Mouse (Mus musculus): ENCODE measurements around the gene Slc5a10. TPM values are rescaled to one million over a fixed set of nuclear protein-coding genes. Genes with fewer than 3 reads are reported as not detected.

Gene Slc5a10
- polyA plus RNA-seq, 2 experiments, result 0.04 TPM; not detected in 1

- Histone ChIP-seq H3K36me3 (ENCODE audit: control insufficient read depth, insufficient read depth, low read length) (no peaks in the 10 kb centered on the region), H3K4me1 (ENCODE audit: control insufficient read depth, insufficient read depth, low read length) (no peaks in the 10 kb centered on the region), H3K9me3 (ENCODE audit: control insufficient read depth, low read length) (no peaks in the 10 kb centered on the region), H3K4me2 (replicated peaks; ENCODE audit: low read depth, low read length, severe bottlenecking) (no peak overlapping the region), H3K9ac (ENCODE audit: low read depth, low read length, severe bottlenecking) (no peak overlapping the region), H3K4me3 (replicated peaks; ENCODE audit: low read length) (no peak overlapping the region), H3K27ac (replicated peaks; ENCODE audit: low read depth, low read length) (no peak overlapping the region), H3K27me3 (ENCODE audit: control insufficient read depth, insufficient read depth, low read length) (no peaks in the 10 kb centered on the region)
- no peak for TF ChIP-seq POLR2A (IDR thresholded peaks at IDR 0.05; ENCODE audit: borderline replicate concordance, extremely low read depth, insufficient read depth, insufficient read length)
- WGBS, result 63% methylated on average over 5 of the region's 5 CpGs
- DNase-seq (ENCODE audit: low spot score) (no peak), ATAC-seq (ENCODE audit: low FRiP score, low read depth) (no peak)
Measured at GRCm38 (mm10) chr11:61667782-61668181, 52.8 kb downstream of the Slc5a10 start.

- ATAC-seq (ENCODE audit: low FRiP score, low read depth), result no peak
- no peak for TF ChIP-seq POLR2A (IDR thresholded peaks at IDR 0.05; ENCODE audit: borderline replicate concordance, extremely low read depth, insufficient read depth, insufficient read length)
Measured at GRCm38 (mm10) chr11:61667248-61667647, 53.4 kb downstream of the Slc5a10 start.

DNA sequence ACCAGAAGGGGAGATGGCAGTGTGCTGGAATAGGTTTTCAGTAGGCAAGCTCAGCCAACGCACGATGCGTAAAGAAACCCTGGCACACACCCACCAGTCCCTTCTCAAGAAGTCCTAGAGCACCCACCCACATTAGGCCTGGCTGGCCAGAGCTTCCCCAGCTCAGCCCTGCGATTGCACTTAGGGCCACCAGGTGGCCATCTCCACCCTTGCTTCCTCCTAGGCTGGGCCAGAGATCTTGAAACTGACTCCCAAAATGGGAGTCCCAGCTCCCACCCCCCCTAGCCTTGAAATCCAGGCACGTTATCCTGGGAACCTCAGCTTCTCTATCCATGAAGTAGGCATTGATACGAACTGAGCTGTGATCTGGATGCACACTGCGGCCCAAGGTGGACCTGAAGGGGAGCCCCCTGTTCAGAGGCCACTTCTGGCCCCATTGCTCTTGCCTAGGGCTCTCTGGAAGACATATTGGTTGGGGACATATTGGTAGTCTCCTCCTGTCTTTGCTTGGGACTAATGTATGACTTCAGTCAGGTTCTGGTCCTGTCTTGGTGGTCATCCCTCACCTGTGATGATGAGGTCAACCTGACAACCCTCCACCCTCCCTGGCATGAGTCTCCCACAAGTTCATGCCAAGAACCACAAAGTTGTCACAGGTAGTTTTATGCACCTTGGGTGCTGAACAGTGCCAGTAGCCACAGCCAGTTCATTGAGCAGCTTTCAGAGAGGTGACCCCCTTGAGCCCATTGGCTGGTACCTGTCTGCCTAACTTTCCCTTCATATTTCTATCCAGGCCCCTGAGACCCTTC lies 54.4 kb downstream of the Slc5a10 start:
- Histone ChIP-seq H3K27me3 (ENCODE audit: control insufficient read depth, insufficient read depth, low read length) (no peaks in the 10 kb centered on the region), H3K4me2 (replicated peaks; ENCODE audit: low read depth, low read length, severe bottlenecking) (no peak overlapping the region), H3K27ac (replicated peaks; ENCODE audit: low read depth, low read length) (no peak overlapping the region), H3K4me1 (ENCODE audit: control insufficient read depth, insufficient read depth, low read length) (no peaks in the 10 kb centered on the region), H3K9ac (ENCODE audit: low read depth, low read length, severe bottlenecking) (no peak overlapping the region), H3K36me3 (ENCODE audit: control insufficient read depth, insufficient read depth, low read length) (no peaks in the 10 kb centered on the region), H3K9me3 (ENCODE audit: control insufficient read depth, low read length) (no peaks in the 10 kb centered on the region), H3K4me3 (replicated peaks; ENCODE audit: low read length) (no peak overlapping the region)
- DNase-seq (ENCODE audit: low spot score), result no peak
- ATAC-seq (ENCODE audit: low FRiP score, low read depth), result no peak; the same call in 1 of the 2 replicates
- 34% methylated on average over 7 of the region's 7 CpGs for WGBS
- TF ChIP-seq POLR2A (IDR thresholded peaks at IDR 0.05; ENCODE audit: borderline replicate concordance, extremely low read depth, insufficient read depth, insufficient read length), result no peak

More at GRCm38 (mm10) chr11:61667248-61667647, 53.4 kb downstream of the Slc5a10 start:
- no peak for DNase-seq (ENCODE audit: low spot score)
- Histone ChIP-seq H3K36me3 (ENCODE audit: control insufficient read depth, insufficient read depth, low read length) (no peaks in the 10 kb centered on the region), H3K4me1 (ENCODE audit: control insufficient read depth, insufficient read depth, low read length) (no peaks in the 10 kb centered on the region), H3K27me3 (ENCODE audit: control insufficient read depth, insufficient read depth, low read length) (no peaks in the 10 kb centered on the region), H3K9ac (ENCODE audit: low read depth, low read length, severe bottlenecking) (no peak overlapping the region), H3K4me3 (replicated peaks; ENCODE audit: low read length) (no peak overlapping the region), H3K4me2 (replicated peaks; ENCODE audit: low read depth, low read length, severe bottlenecking) (no peak overlapping the region), H3K9me3 (ENCODE audit: control insufficient read depth, low read length) (no peaks in the 10 kb centered on the region), H3K27ac (replicated peaks; ENCODE audit: low read depth, low read length) (no peak overlapping the region)
- 82% methylated on average over 5 of the region's 5 CpGs for WGBS

DNA sequence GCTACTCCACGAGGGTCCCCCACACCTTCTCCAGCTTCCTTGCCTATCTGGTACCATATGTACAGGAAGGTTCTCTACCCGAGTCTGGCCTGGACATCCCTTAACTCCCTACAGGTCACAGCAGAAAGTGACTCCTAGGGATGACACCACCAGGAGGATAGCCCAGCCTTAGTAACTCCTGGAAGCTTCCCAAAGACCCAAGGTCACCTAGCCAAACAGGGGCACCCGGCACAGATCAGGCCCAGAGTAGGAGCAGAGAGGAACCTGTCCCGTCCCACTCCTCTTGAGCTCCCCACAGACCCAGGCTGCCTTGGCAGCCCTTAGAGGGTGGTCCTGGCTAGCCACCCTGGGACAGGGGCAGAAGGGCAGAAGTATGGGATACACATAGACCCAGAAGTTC lies 55.2 kb downstream of the Slc5a10 start:
- Histone ChIP-seq H3K27me3 (ENCODE audit: control insufficient read depth, insufficient read depth, low read length) (no peaks in the 10 kb centered on the region), H3K36me3 (ENCODE audit: control insufficient read depth, insufficient read depth, low read length) (no peaks in the 10 kb centered on the region), H3K9ac (ENCODE audit: low read depth, low read length, severe bottlenecking) (no peak overlapping the region), H3K4me3 (replicated peaks; ENCODE audit: low read length) (no peak overlapping the region), H3K4me1 (ENCODE audit: control insufficient read depth, insufficient read depth, low read length) (no peaks in the 10 kb centered on the region), H3K4me2 (replicated peaks; ENCODE audit: low read depth, low read length, severe bottlenecking) (no peak overlapping the region), H3K27ac (replicated peaks; ENCODE audit: low read depth, low read length) (no peak overlapping the region), H3K9me3 (ENCODE audit: control insufficient read depth, low read length) (no peaks in the 10 kb centered on the region)
- WGBS, result 79% methylated on average over 4 of the region's 4 CpGs
- DNase-seq (ENCODE audit: low spot score), result no peak
- TF ChIP-seq POLR2A (IDR thresholded peaks at IDR 0.05; ENCODE audit: borderline replicate concordance, extremely low read depth, insufficient read depth, insufficient read length), result no peak
- ATAC-seq (ENCODE audit: low FRiP score, low read depth), result no peak

DNA sequence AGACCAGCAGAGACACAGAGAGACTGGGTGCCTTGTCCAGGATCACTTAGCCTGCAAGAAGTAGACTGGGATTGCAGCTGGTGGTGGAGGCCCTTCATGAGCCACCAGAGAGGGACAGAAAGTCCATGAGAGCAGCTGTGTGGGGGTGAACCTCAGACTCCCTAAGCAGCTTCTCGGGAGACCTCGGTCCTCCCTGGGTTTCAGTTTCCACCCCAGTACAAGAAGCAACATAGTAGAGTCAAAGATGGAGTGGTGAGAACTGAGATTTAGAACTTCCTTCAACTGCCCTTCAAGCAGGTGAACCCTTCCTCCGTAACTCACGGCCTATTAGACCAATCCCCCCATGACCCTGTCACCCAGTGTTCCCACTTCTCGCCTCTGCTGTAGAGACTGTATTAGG lies 58.4 kb downstream of the Slc5a10 start:
- DNase-seq (ENCODE audit: low spot score) (no peak), ATAC-seq (ENCODE audit: low FRiP score, low read depth) (no peak)
- no peak overlapping the region for H3K27ac ChIP-seq (replicated peaks; ENCODE audit: low read depth, low read length)
- TF ChIP-seq POLR2A (IDR thresholded peaks at IDR 0.05; ENCODE audit: borderline replicate concordance, extremely low read depth, insufficient read depth, insufficient read length), result no peak
- no peak overlapping the region for H3K4me2 ChIP-seq (replicated peaks; ENCODE audit: low read depth, low read length, severe bottlenecking)
- H3K9me3 ChIP-seq (ENCODE audit: control insufficient read depth, low read length), result no peaks in the 10 kb centered on the region
- WGBS, result 86% methylated on average over 5 of the region's 5 CpGs
- H3K9ac ChIP-seq (ENCODE audit: low read depth, low read length, severe bottlenecking), result no peak overlapping the region
- H3K27me3 ChIP-seq (ENCODE audit: control insufficient read depth, insufficient read depth, low read length), result no peaks in the 10 kb centered on the region
- H3K4me3 ChIP-seq (replicated peaks; ENCODE audit: low read length), result no peak overlapping the region
- H3K36me3 ChIP-seq (ENCODE audit: control insufficient read depth, insufficient read depth, low read length), result no peaks in the 10 kb centered on the region
- H3K4me1 ChIP-seq (ENCODE audit: control insufficient read depth, insufficient read depth, low read length), result no peaks in the 10 kb centered on the region
